Mouse (Mus musculus): ENCODE measurements around the gene Gab1. TPM values are rescaled to one million over a fixed set of nuclear protein-coding genes. Genes with fewer than 3 reads are reported as not detected.

The Gab1 gene
- polyA plus RNA-seq, 1 experiment, result 13.6 TPM

DNA sequence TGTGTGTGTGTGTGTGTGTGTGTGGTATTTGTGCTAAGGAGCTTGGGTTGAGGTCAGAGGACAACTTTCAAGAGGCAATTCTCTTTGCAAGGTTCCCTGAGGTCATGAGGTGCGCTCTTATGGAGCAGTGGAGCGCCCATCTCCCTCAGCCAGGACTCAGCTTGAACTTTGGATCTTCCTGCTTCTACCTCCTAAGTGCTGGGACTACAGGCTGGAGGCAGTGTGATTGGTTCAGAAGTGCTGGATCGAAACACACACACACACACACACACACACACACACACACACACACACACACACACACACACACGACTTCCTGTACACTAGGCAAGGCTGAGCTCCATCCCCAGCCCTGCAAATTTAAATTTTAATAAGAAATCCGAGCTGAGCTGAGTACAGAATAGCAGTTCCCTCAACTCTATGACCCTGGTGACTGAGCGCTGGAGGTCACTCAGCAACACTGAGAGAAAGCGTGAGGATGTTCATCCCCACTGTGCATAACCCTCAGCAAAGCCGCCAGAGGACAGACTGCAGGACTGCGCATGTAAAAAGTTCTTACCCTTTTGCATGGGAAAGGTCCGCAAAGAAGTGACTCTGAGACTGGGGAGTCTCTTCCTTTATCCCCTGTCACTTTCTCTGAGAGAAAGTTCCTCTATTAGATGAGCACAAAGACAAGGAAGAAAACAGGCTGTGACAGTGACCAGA lies 6.4 kb downstream of the Gab1 start:
- Histone ChIP-seq H3K4me1 (ENCODE audit: control insufficient read depth, insufficient read depth, insufficient read length, low read length) (peaks cover 26% of the 10 kb centered on the region), H3K27ac (ENCODE audit: insufficient read depth, low read depth, low read length) (peak overlapping the region; percentile 85), H3K27me3 (ENCODE audit: control insufficient read depth, insufficient read depth, low read length) (no peaks in the 10 kb centered on the region), H3K36me3 (ENCODE audit: control insufficient read depth, insufficient read depth, low read length) (no peaks in the 10 kb centered on the region), H3K4me3 (ENCODE audit: low read depth, low read length) (peak overlapping the region; percentile 17; the same call in 1 of the 2 replicates)
- no peak for TF ChIP-seq POLR2A (IDR thresholded peaks at IDR 0.05; ENCODE audit: low read depth, low read length)
- TF ChIP-seq CTCF (IDR thresholded peaks at IDR 0.05; ENCODE audit: extremely low read depth, insufficient read length, insufficient replicate concordance, low read depth, low read length), result no peak
- WGBS, result 40% methylated on average over 10 of the region's 10 CpGs

DNA sequence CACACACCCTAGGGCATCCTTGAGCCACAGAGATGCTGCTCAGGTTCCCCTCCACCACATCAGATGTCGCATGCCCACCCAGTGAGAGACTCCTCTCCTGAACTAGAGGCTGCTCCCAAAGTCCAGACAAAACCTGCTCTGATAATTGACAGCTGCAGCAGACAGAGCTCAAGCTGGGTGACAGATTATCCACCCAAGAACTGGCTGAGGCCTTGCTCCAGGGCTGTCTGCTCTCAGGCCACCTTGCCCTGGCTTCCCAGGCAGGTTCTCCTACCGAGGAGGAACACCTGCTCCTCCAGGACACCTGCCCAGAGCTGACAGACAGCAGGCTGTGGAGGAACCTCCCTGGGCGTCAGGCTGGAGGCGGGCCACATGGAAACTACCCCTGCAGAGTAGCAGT lies 7.6 kb downstream of the Gab1 start:
- 27% methylated on average over 4 of the region's 4 CpGs for WGBS

DNA sequence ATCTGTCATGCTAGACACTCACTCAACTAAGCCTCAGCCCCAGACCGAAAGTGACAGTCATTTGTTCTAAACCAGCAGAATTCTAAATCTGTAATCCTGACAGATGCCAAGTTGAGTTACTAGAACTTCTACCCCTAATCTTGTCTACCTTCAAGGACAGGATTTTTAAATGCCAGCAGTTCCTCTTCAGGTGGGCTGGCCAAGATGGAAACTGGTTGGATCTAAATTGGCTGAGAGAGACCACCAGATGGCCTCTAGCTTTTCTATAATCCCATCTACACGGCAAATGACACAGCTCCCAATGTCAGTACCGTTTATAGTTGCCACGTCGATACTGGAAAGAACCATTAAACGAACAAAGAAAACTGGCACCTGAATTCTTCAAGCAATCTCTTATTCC lies 8.9 kb downstream of the Gab1 start:
- peaks cover 28% of the 10 kb centered on the region for H3K4me1 ChIP-seq (ENCODE audit: control insufficient read depth, insufficient read depth, insufficient read length, low read length)
- 73% methylated on average over 6 of the region's 6 CpGs for WGBS

More for the DNA sequence above, 7.6 kb downstream of the Gab1 start:
- H3K27ac ChIP-seq (ENCODE audit: insufficient read depth, low read depth, low read length), result peak overlapping the region; percentile 47
- no peak overlapping the region for H3K4me3 ChIP-seq (ENCODE audit: low read depth, low read length)
- peaks cover 28% of the 10 kb centered on the region for H3K4me1 ChIP-seq (ENCODE audit: control insufficient read depth, insufficient read depth, insufficient read length, low read length)
- no peaks in the 10 kb centered on the region for H3K27me3 ChIP-seq (ENCODE audit: control insufficient read depth, insufficient read depth, low read length)
- TF ChIP-seq CTCF (IDR thresholded peaks at IDR 0.05; ENCODE audit: extremely low read depth, insufficient read length, insufficient replicate concordance, low read depth, low read length) (no peak), POLR2A (IDR thresholded peaks at IDR 0.05; ENCODE audit: low read depth, low read length) (no peak)
- no peaks in the 10 kb centered on the region for H3K36me3 ChIP-seq (ENCODE audit: control insufficient read depth, insufficient read depth, low read length)

DNA sequence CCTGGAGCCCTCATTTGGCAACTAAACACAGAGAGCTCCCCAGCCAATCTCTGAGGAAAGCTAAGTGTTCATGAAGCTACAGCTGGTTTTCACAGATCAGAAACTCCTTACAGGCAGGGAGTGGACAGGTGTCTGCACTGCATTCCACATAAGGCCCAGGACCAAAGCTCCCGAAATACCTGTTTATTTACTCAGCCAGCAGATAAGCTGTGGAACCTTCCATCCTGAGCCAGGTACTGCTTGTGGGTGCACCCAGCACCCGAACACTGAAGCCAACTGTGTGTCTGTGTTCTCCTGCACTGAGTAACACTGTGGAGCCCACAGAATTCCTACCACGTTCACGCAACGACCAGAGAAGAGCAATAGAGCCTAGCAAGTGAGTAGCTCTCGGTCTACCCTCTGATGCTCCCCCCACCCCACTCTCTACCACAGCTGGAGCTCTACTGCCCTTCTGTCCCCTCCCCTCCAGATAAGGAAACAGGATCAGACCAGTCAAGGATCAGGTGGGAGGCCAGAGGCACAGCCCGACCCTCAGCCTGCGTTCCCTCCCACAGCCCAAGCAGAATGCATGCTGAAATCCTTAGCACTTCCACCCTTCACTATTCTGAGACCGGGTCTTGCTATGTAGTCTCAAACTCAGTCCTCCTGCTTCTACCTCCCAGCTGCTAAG lies 9.6 kb downstream of the Gab1 start:
- Histone ChIP-seq H3K4me1 (ENCODE audit: control insufficient read depth, insufficient read depth, insufficient read length, low read length) (peaks cover 28% of the 10 kb centered on the region), H3K27ac (ENCODE audit: insufficient read depth, low read depth, low read length) (peak overlapping the region; percentile 23; the same call in 1 of the 2 replicates), H3K27me3 (ENCODE audit: control insufficient read depth, insufficient read depth, low read length) (no peaks in the 10 kb centered on the region), H3K4me3 (ENCODE audit: low read depth, low read length) (no peak overlapping the region), H3K36me3 (ENCODE audit: control insufficient read depth, insufficient read depth, low read length) (no peaks in the 10 kb centered on the region)
- TF ChIP-seq POLR2A (IDR thresholded peaks at IDR 0.05; ENCODE audit: low read depth, low read length), result no peak
- 19% methylated on average over 9 of the region's 9 CpGs for WGBS

More for the DNA sequence above, 8.9 kb downstream of the Gab1 start:
- no peaks in the 10 kb centered on the region for H3K27me3 ChIP-seq (ENCODE audit: control insufficient read depth, insufficient read depth, low read length)
- H3K27ac ChIP-seq (ENCODE audit: insufficient read depth, low read depth, low read length), result no peak overlapping the region
- no peaks in the 10 kb centered on the region for H3K36me3 ChIP-seq (ENCODE audit: control insufficient read depth, insufficient read depth, low read length)
- no peak for TF ChIP-seq POLR2A (IDR thresholded peaks at IDR 0.05; ENCODE audit: low read depth, low read length)
- TF ChIP-seq CTCF (IDR thresholded peaks at IDR 0.05; ENCODE audit: extremely low read depth, insufficient read length, insufficient replicate concordance, low read depth, low read length), result no peak
- no peak overlapping the region for H3K4me3 ChIP-seq (ENCODE audit: low read depth, low read length)

DNA sequence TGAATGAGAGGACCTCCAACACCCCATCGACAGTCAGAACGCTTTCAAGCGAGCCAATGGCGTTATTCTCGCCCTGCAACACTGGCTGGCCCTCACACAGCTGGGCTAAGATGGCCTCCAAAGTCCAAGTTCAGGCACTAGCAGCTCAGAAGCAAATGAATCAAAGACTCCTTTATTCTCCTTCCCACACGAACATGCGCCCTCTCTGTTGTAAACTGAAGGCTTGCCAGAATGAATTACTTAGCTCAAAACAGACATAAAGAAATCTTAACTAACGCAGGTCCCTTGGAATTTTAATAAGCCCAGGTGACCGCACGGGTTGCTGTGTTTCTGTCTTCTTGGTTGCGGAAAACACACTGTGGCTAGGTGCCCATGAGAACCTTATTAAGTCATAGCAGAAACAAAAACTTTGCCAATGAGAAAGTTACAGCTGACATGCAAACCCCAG lies 10.4 kb downstream of the Gab1 start:
- Histone ChIP-seq H3K27me3 (ENCODE audit: control insufficient read depth, insufficient read depth, low read length) (no peaks in the 10 kb centered on the region), H3K4me3 (ENCODE audit: low read depth, low read length) (no peak overlapping the region), H3K4me1 (ENCODE audit: control insufficient read depth, insufficient read depth, insufficient read length, low read length) (peaks cover 28% of the 10 kb centered on the region), H3K36me3 (ENCODE audit: control insufficient read depth, insufficient read depth, low read length) (peaks cover under 1% of the 10 kb centered on the region; the same call in 1 of the 2 replicates), H3K27ac (ENCODE audit: insufficient read depth, low read depth, low read length) (peak overlapping the region; percentile 23)
- TF ChIP-seq POLR2A (IDR thresholded peaks at IDR 0.05; ENCODE audit: low read depth, low read length) (no peak), CTCF (IDR thresholded peaks at IDR 0.05; ENCODE audit: extremely low read depth, insufficient read length, insufficient replicate concordance, low read depth, low read length) (no peak)
- WGBS, result 30% methylated on average over 11 of the region's 11 CpGs

DNA sequence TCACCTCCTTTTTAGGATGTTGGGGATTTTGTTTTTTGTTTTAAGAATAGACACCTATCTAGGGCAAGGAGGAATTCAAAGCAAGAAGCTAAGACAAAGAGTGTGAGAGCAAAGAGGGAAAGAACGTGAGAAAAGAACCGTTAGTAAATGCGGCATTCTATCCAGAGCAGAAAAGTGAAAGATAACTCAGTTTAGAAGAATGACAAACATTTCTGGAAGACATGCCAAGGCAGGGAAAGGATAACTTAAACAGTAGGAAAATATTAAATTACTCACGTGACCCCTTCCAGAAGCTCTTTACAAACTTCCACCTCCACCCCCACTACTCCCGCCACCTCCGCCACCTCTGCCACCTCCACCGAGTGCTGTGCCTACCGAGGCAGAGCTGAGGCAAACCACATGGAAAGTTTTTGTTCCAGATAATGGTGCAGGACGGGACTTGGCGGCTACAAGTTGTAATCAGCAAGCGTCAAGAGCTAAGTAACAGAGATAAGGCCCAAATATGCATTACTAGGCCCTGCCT lies 11.5 kb downstream of the Gab1 start:
- 42% methylated on average over 11 of the region's 11 CpGs for WGBS
- H3K27me3 ChIP-seq (ENCODE audit: control insufficient read depth, insufficient read depth, low read length), result no peaks in the 10 kb centered on the region
- H3K4me3 ChIP-seq (ENCODE audit: low read depth, low read length), result no peak overlapping the region
- H3K27ac ChIP-seq (ENCODE audit: insufficient read depth, low read depth, low read length), result no peak overlapping the region
- TF ChIP-seq CTCF (IDR thresholded peaks at IDR 0.05; ENCODE audit: extremely low read depth, insufficient read length, insufficient replicate concordance, low read depth, low read length) (no peak), POLR2A (IDR thresholded peaks at IDR 0.05; ENCODE audit: low read depth, low read length) (no peak)
- peaks cover 23% of the 10 kb centered on the region for H3K4me1 ChIP-seq (ENCODE audit: control insufficient read depth, insufficient read depth, insufficient read length, low read length)
- H3K36me3 ChIP-seq (ENCODE audit: control insufficient read depth, insufficient read depth, low read length), result peaks cover 1% of the 10 kb centered on the region; the same call in 1 of the 2 replicates

Data from small intestine, adult 2 months (tissue).